Mouse (Mus musculus) lung, embryonic 15.5 days (tissue): ENCODE results near the gene Gm15448. TPM values are rescaled to one million over a fixed set of nuclear protein-coding genes. Genes with fewer than 3 reads are reported as not detected.
"Not testable (repeated sequence)": the region's sequence is repeated elsewhere in the genome, so short reads cannot be mapped to it uniquely, and the experiment has no call there.

Source experiments
- ATAC-seq: fragments of 200-750 bp; cut with Nextera tagmentation; 2 replicates; pipeline ENCODE4 v1.8.0; 2017; ENCODE audit warnings: moderate number of reproducible peaks, borderline replicate concordance; ENCODE audit not compliant: low FRiP score, low TSS enrichment; ENCODE audit errors: extremely low read depth
- H3K27ac ChIP-seq: fragments of 300-500 bp; sonication (generic); 2 replicates; pipeline ENCODE4 v1.5.1; 2015; ENCODE audit warnings: moderate library complexity, mild to moderate bottlenecking, inconsistent platforms
- H3K27me3 ChIP-seq: fragments of 300-500 bp; sonication (generic); 2 replicates; pipeline ENCODE4 v1.6.1; 2015; ENCODE audit warnings: inconsistent platforms
- H3K36me3 ChIP-seq: fragments of 300-500 bp; sonication (generic); 2 replicates; pipeline ENCODE4 v1.6.1; 2015; ENCODE audit warnings: inconsistent platforms
- H3K4me1 ChIP-seq: fragments of 300-500 bp; sonication (generic); 2 replicates; pipeline ENCODE4 v1.6.1; 2015; ENCODE audit warnings: inconsistent platforms
- H3K4me2 ChIP-seq: fragments of 300-500 bp; sonication (generic); 2 replicates; pipeline ENCODE4 v1.6.1; 2015; ENCODE audit warnings: inconsistent platforms, mild to moderate bottlenecking, moderate library complexity
- H3K4me3 ChIP-seq: fragments of 300-500 bp; sonication (generic); 2 replicates; pipeline ENCODE4 v1.5.1; 2015; ENCODE audit warnings: mild to moderate bottlenecking, inconsistent platforms
- H3K9ac ChIP-seq: fragments of 300-500 bp; sonication (generic); 2 replicates; pipeline ENCODE4 v1.6.1; 2015; ENCODE audit warnings: inconsistent platforms
- H3K9me3 ChIP-seq: fragments of 300-500 bp; sonication (generic); 2 replicates; pipeline ENCODE4 v1.6.1; 2016; ENCODE audit warnings: inconsistent platforms
- WGBS: fragments of 180-500 bp; shearing (Covaris S2); methylation state at CpG from one replicate; pipeline ENCODE4 v1.1.7; 2015; 5-methylcytosine and 5-hydroxymethylcytosine counted together
- polyA plus RNA-seq: library from polyadenylated mRNA; unstranded; fragments of >200 nt; fragmentation: Nextera tagmentation; extraction: Ambion mirVana; gene quantifications from 2 replicates; pipeline ENCODE4 v1.2.1, GENCODE M21; 2015

The Gm15448 gene
- not detected in 2 replicates for polyA plus RNA-seq

DNA sequence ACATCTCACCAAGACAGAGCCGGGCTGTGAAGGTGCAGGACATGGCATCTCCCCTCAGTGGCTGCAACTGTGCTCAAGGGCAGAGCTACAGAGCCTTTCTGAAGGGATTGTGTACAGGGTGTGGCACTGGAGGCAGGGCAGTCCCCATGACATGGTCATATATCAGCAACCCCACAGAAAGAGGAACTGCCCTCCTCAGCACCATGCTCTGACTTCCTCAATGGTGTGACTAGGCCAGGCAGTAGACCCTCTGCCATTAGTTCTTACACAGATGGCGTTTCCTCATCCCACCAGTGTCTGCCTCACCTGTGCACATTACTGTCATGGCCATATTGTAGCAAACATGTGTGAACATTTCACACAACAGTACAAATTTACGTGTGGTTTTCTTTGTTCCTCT is at the start of gene Gm15448:
Gm15448 (minus strand) TSS at position 89 of the 400 bp plus-strand sequence.
- not testable (repeated sequence) for H3K4me3 ChIP-seq, ATAC-seq, H3K9me3 ChIP-seq, H3K9ac ChIP-seq, H3K27me3 ChIP-seq, H3K4me2 ChIP-seq, H3K4me1 ChIP-seq, H3K36me3 ChIP-seq, H3K27ac ChIP-seq
- WGBS = 50% methylated on average over 1 of the region's 3 CpGs

DNA sequence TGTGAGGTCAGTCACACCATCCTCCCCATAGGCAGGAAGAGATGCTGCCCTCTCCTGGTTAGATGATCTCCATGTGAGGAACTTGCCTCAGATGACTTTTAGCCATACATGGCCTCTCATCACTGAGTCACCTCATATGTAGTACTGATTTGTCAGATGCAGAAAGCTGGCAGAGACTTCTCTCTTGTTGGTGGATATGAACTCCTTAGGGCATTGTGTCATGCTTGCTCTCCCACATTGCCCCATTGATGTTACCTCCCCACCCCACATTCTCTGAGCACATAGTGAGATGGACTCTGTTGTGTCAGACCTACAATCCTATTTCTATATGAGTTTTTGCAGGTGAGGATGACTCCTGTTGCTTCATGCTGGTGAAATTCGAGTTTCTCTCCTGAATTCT is 49.5 kb upstream of the Gm15448 start:
- not testable (repeated sequence) for H3K4me1 ChIP-seq, H3K27ac ChIP-seq, H3K4me3 ChIP-seq, H3K4me2 ChIP-seq, ATAC-seq, H3K36me3 ChIP-seq, H3K27me3 ChIP-seq, H3K9me3 ChIP-seq, H3K9ac ChIP-seq
- WGBS = no CpG with 5 or more reads among the region's 1 CpGs

DNA sequence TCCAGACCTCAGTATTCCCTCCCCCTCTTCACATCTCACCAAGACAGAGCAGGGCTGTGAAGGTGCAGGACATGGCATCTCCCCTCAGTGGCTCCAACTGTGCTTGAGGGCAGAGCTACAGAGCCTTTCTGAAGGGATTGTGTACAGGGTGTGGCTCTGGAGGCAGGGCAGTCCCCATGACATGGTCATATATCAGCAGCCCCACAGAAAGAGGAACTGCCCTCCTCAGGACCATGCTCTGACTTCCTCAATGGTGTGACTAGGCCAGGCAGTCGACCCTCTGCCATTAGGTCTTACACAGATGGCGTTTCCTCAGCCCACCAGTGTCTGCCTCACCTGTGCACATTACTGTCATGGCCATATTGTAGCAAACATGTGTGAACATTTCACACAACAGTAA is 19.5 kb upstream of the Gm15448 start, which contains the start of gene Pira2:
Pira2 (minus strand) TSS at position 101 of the 400 bp plus-strand sequence.
- not testable (repeated sequence) for ATAC-seq, H3K27ac ChIP-seq, H3K27me3 ChIP-seq, H3K4me2 ChIP-seq, H3K9ac ChIP-seq, H3K9me3 ChIP-seq, H3K36me3 ChIP-seq, H3K4me3 ChIP-seq, H3K4me1 ChIP-seq
- no CpG with 5 or more reads among the region's 2 CpGs for WGBS

DNA sequence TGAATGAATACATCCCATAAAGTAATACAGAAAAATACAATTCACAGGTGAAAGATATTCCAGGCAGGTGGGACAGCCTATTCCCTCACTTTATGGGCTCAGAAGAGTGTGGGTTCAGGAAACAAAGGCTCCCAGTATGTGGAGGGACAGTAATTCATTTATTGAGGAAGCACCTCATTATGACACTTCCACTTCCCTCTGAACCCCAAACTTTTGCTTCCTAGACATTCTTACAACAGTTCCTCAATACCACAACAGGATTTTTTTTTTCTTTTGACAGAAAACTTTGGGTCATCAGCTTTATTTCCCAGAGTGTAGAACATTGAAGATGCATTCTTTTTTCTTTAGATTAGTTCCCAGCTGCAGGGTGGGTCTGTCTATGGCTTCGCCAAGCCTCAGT is 12.4 kb upstream of the Gm15448 start:
- not testable (repeated sequence) for H3K27ac ChIP-seq, H3K4me1 ChIP-seq, H3K36me3 ChIP-seq, H3K4me3 ChIP-seq, H3K27me3 ChIP-seq, H3K4me2 ChIP-seq, H3K9ac ChIP-seq, ATAC-seq, H3K9me3 ChIP-seq
- no CpG with 5 or more reads among the region's 1 CpGs for WGBS

DNA sequence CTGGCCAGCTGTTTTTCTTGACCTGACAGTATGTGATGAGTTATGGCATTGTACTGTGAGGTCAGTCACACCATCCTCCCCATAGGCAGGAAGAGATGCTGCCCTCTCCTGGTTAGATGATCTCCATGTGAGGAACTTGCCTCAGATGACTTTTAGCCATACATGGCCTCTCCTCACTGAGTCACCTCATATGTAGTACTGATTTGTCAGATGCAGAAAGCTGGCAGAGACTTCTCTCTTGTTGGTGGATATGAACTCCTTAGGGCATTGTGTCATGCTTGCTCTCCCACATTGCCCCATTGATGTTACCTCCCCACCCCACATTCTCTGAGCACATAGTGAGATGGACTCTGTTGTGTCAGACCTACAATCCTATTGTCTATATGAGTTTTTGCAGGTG is 5.1 kb upstream of the Gm15448 start:
- H3K36me3 ChIP-seq, ATAC-seq, H3K9me3 ChIP-seq, H3K27ac ChIP-seq, H3K4me2 ChIP-seq, H3K27me3 ChIP-seq, H3K4me3 ChIP-seq, H3K9ac ChIP-seq, H3K4me1 ChIP-seq: not testable (repeated sequence)

DNA sequence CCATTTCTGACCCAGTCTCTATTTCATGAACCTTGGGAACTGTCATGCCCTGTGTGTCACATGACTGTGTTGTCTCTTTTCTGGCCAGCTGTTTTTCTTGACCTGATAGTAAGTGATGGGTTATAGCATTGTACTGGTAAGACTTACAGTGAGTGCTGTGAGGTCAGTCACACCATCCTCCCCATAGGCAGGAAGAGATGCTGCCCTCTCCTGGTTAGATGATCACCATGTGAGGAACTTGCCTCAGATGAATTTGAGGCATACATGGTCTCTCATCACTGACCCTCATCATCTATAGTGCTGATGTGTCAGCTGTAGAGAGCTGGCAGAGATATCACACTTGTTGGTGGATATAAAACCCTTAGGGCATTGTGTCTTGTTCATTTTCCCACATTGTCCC is 13.6 kb downstream of the Gm15448 start:
- H3K4me2 ChIP-seq, H3K9me3 ChIP-seq, H3K36me3 ChIP-seq, H3K4me3 ChIP-seq, H3K27ac ChIP-seq, ATAC-seq, H3K9ac ChIP-seq, H3K27me3 ChIP-seq, H3K4me1 ChIP-seq: not testable (repeated sequence)

DNA sequence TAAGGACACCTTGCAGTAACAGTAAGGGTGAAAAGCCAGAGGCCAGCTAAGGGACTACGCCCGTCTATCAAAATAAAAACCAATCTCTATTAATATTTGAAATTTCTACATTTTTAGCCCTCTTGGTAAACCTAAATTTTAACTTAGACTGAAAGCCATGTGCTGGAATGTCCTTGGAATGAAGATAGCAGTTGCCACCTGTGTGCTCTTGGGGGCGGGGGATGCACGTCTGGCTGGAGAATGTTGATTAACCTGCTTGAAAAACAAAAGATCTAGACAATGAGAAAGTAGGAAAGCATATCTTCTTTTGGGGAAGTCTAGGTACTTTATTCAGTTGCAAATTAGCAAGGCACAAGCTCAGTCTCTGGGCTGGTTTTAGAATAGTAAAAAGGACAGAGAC is 22.6 kb downstream of the Gm15448 start:
- H3K4me1 ChIP-seq, H3K4me2 ChIP-seq, H3K9me3 ChIP-seq, H3K27me3 ChIP-seq, ATAC-seq, H3K4me3 ChIP-seq, H3K9ac ChIP-seq, H3K27ac ChIP-seq, H3K36me3 ChIP-seq: not testable (repeated sequence)
- 88% methylated on average over 4 of the region's 4 CpGs for WGBS

DNA sequence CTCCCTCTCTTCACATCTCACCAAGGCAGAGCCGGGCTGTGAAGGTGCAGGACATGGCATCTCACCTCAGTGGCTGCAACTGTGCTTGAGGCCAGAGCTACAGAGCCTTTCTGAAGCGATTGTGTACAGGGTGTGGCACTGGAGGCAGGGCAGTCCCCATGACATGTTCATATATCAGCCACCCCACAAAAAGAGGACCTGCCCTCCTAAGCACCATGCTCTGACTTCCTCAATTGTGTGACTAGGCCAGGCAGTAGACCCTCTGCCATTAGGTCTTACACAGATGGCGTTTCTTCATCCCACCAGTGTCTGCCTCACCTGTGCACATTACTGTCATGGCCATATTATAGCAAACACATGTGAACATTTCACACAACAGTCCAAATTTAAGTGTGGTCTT is 25.5 kb downstream of the Gm15448 start:
- not testable (repeated sequence) for ATAC-seq

DNA sequence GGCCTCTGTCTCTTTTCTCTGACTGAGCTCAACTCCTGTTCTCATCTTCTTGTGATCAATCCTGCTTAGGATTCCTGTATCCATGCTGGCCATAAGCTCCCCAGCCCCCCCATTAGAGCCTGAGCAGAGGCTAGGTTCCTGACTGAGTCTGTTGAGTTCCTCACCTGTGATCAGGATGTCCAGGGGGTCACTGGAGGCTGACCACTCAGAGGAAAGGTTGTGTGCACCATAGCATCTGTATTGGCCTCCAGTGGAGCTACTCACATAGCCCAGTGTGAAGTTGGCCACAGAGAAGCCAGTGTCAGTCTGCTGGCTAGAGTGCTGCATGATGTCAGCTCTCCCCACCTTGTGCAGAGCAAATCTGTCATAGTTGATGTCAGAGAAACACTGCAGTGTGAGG is 29.2 kb downstream of the Gm15448 start:
- not testable (repeated sequence) for H3K9me3 ChIP-seq, H3K27me3 ChIP-seq, H3K4me1 ChIP-seq, H3K4me3 ChIP-seq, H3K27ac ChIP-seq, H3K36me3 ChIP-seq, H3K9ac ChIP-seq, H3K4me2 ChIP-seq, ATAC-seq

More for the DNA sequence above, 25.5 kb downstream of the Gm15448 start:
- not testable (repeated sequence) for H3K27me3 ChIP-seq, H3K9me3 ChIP-seq, H3K4me2 ChIP-seq, H3K4me3 ChIP-seq, H3K27ac ChIP-seq, H3K36me3 ChIP-seq, H3K9ac ChIP-seq, H3K4me1 ChIP-seq
- 63% methylated on average over 3 of the region's 3 CpGs for WGBS

Other genes with a start within 250 kb of the Gm15448 start
- gene Oscar, start 209.5 kb downstream of the Gm15448 start, polyA plus RNA-seq = 0.10 TPM in 1 of 2 replicates, not detected in the other
- gene Ndufa3, start 208.3 kb downstream of the Gm15448 start, polyA plus RNA-seq = 479 and 491 TPM in 2 replicates
- gene Tfpt, start 195.8 kb downstream of the Gm15448 start, polyA plus RNA-seq = 27.6 and 29.5 TPM in 2 replicates
- 104 and 105 TPM in 2 replicates for gene Prpf31, start 195.7 kb downstream of the Gm15448 start, polyA plus RNA-seq
- 51.4 TPM in 2 replicates for gene Cnot3, start 180.4 kb downstream of the Gm15448 start, polyA plus RNA-seq
- gene Leng1, start 159.8 kb downstream of the Gm15448 start, polyA plus RNA-seq = 15.0 and 15.8 TPM in 2 replicates
- gene Tmc4, start 148.1 kb downstream of the Gm15448 start, polyA plus RNA-seq = 21.7 and 25.5 TPM in 2 replicates
- 296 and 312 TPM in 2 replicates for gene Tsen34, start 132.8 kb downstream of the Gm15448 start, polyA plus RNA-seq
- 49.8 and 51.4 TPM in 2 replicates for gene Mboat7, start 132.2 kb downstream of the Gm15448 start, polyA plus RNA-seq
- 1,380 and 1,502 TPM in 2 replicates for gene Rps9, start 121.7 kb downstream of the Gm15448 start, polyA plus RNA-seq
- 0.72 and 1.4 TPM in 2 replicates for gene Pirb, start 105.3 kb downstream of the Gm15448 start, polyA plus RNA-seq
- gene Pira2, start 19.4 kb upstream of the Gm15448 start, polyA plus RNA-seq = 0.50 and 0.65 TPM in 2 replicates
- 0.36 and 0.42 TPM in 2 replicates for gene Gm14548, start 72.4 kb upstream of the Gm15448 start, polyA plus RNA-seq
- gene Lilra6, start 89.8 kb upstream of the Gm15448 start, polyA plus RNA-seq = 0.33 and 0.39 TPM in 2 replicates
- 0.72 and 1.2 TPM in 2 replicates for gene Lair1, start 237.5 kb upstream of the Gm15448 start, polyA plus RNA-seq